Mouse (Mus musculus): ENCODE measurements around the gene Thbs4. TPM values are rescaled to one million over a fixed set of nuclear protein-coding genes. Genes with fewer than 3 reads are reported as not detected.
"Not testable (repeated sequence)": the region's sequence is repeated elsewhere in the genome, so short reads cannot be mapped to it uniquely, and the experiment has no call there.

Thbs4 gene
- polyA plus RNA-seq (2015; fragmentation: Nextera tagmentation; extraction: Ambion mirVana): 28.6 and 38.2 TPM in 2 replicates

DNA sequence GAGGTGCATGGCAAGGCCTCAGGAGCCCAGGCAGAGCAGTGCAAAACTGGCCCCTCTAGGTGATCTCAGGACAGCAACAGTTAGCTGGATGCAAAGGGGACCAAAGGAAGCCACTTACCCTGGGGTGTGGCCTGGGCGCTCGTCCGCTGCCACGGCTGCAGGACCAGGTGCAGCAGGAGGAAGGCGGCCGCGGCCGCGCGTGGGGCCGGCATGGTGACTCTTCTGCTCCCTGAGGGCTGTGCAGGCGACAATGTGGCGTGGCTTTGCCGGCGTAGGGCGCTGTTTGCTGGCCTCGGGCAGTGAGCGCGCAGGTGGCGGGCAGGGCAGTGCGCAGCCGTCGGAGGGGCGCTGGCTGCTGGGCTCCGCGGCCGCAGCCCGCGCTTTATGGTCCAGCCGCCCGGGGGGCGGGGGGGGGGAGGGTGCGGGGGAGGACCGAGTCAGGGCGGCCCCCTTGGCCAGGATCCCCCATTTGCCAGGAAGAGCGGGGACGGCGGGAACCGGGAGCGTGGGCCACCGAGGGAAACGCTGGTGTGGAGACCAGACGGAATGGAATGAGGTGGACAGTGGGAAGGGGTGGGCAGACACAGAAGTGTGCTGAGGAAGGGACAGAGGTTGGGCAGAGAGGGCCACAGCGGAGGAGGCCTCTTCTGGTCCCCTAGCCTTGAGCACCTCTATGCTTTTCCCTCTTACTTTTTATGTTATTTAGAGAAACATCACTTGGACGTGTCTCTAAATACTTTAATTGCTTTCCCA, at the start of gene Thbs4:
TSS of gene Thbs4 (minus strand) at position 357 of the 753 bp plus-strand sequence.
- WGBS: 8% methylated on average over 41 of the region's 45 CpGs
- Histone ChIP-seq H3K4me2 (peak within 1 kb of the TSS; percentile 84), H3K9me3 (replicated peaks) (no peaks in the 10 kb centered on the region), H3K36me3 (no peaks in the 10 kb centered on the region), H3K4me3 (peak within 1 kb of the TSS; percentile 58), H3K9ac (peak within 1 kb of the TSS; percentile 62), H3K4me1 (replicated peaks) (peaks cover 8% of the 10 kb centered on the region), H3K27ac (peak within 1 kb of the TSS; percentile 45; the same call in 1 of the 2 replicates), H3K27me3 (peaks cover 17% of the 10 kb centered on the region)
- ATAC-seq (replicated peaks; ENCODE audit: insufficient number of reproducible peaks, insufficient read depth, low FRiP score, low read depth): peak; percentile 43; the same call in 1 of the 2 replicates

- Histone ChIP-seq H3K4me1 (replicated peaks) (no peaks in the 10 kb centered on the region), H3K4me2 (no peak overlapping the region), H3K9me3 (replicated peaks) (no peaks in the 10 kb centered on the region), H3K4me3 (no peak overlapping the region), H3K9ac (no peak overlapping the region), H3K36me3 (no peaks in the 10 kb centered on the region), H3K27me3 (no peaks in the 10 kb centered on the region), H3K27ac (no peak overlapping the region)
- ATAC-seq (replicated peaks; ENCODE audit: insufficient number of reproducible peaks, insufficient read depth, low FRiP score, low read depth): no peak
- WGBS: 71% methylated on average over 4 of the region's 4 CpGs
Observed at GRCm38 (mm10) chr13:92833162-92833561, 38.5 kb upstream of the Thbs4 start.

DNA sequence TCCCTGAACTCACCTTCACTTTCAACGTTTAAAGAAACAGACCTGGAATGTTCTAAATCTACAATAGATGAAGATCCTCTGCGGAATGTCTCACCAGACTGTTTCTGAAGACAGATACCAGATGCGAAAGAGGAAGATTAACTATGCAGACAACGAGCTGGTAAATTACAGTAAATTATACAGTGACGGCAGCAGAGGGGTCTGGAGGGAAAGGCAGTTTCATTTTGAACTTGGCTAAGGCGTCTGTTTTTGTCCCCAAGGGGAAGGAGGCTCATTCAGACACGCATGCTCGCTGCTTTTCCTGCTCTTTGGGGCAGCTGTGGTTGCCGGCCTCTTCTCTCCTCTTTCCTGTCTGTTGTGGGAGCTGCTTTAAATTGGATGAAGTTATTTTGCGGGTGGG, 34.2 kb upstream of the Thbs4 start:
- ATAC-seq (replicated peaks; ENCODE audit: insufficient number of reproducible peaks, insufficient read depth, low FRiP score, low read depth): no peak
- Histone ChIP-seq H3K36me3 (no peaks in the 10 kb centered on the region), H3K4me3 (no peak overlapping the region), H3K27me3 (no peaks in the 10 kb centered on the region), H3K4me1 (replicated peaks) (no peaks in the 10 kb centered on the region), H3K27ac (no peak overlapping the region), H3K9me3 (replicated peaks) (no peaks in the 10 kb centered on the region), H3K4me2 (peak overlapping the region; percentile 21; the same call in 1 of the 2 replicates), H3K9ac (no peak overlapping the region)
- WGBS: 42% methylated on average over 10 of the region's 10 CpGs

DNA sequence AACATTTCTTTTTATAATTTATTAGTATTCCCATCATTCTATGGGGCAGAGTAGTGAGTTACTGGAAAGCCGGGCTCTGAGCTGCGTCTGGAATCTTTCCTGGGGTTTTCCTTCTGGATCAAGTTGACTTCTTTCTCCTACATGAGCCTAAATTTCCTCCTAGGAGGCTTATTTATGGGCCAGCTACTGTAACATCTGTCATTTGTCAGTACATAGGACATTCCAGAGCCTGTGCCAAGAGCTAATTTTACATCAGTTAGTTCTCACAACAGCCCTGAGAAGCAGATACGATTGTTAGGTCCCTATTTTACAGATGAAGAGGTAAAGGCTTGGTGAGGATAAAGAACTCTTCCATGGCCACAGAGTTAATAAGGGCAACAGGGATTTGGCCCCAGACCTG, 22.7 kb upstream of the Thbs4 start:
- H3K9me3 ChIP-seq (replicated peaks): no peaks in the 10 kb centered on the region
- ATAC-seq (replicated peaks; ENCODE audit: insufficient number of reproducible peaks, insufficient read depth, low FRiP score, low read depth): no peak
- H3K4me2 ChIP-seq: peak overlapping the region; percentile 9; the same call in 1 of the 2 replicates
- WGBS: 17% methylated on average over 3 of the region's 3 CpGs
- peak overlapping the region; percentile 59 for H3K27ac ChIP-seq
- no peaks in the 10 kb centered on the region for H3K36me3 ChIP-seq
- no peaks in the 10 kb centered on the region for H3K27me3 ChIP-seq
- H3K4me1 ChIP-seq (replicated peaks): peaks cover 23% of the 10 kb centered on the region
- no peak overlapping the region for H3K9ac ChIP-seq
- H3K4me3 ChIP-seq: no peak overlapping the region

DNA sequence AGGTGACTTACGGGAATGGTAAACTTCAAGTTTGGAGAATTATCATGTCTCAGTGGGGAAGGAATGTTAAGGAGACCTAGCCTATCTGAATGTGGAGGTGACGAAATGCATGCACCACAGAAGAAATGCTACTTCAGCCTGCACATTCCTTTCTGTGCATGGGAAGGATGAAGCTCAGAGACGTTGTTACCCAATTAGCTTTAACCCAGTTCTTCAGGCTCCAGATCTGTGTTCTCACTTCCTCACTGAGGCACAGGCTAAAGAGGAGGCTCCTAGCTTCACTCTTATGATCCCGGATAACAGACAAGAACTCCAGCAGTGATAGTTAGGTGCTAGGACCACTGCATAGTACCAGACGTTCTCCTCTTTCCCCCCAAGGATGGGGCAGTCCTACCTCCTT, 21.7 kb upstream of the Thbs4 start:
- H3K27ac ChIP-seq: no peak overlapping the region
- WGBS: 52% methylated on average over 5 of the region's 5 CpGs

DNA sequence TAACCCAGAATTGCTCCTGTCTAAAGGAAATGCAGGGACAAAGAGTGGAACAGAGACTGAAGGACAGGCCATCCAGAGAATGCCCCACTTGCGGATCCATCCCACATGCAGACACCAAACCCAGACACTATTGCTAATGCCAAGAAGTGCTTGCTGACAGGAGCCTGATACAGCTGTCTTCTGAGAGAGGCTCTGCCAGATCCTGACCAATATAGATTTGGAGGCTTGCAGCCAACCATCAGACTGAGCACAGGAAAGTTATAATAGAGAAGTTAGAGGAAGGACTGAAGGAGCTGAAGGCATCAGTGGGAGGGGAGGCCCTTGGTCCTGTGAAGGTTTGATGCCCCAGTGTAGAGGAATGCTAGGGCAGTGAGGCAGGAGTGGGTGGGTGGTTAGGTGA, 16.0 kb upstream of the Thbs4 start:
- not testable (repeated sequence) for ATAC-seq (replicated peaks; ENCODE audit: insufficient number of reproducible peaks, insufficient read depth, low FRiP score, low read depth); H3K36me3 ChIP-seq; H3K9ac ChIP-seq; H3K27me3 ChIP-seq; H3K4me3 ChIP-seq; H3K4me1 ChIP-seq (replicated peaks); H3K27ac ChIP-seq; H3K4me2 ChIP-seq; H3K9me3 ChIP-seq (replicated peaks)
- WGBS: 34% methylated on average over 1 of the region's 1 CpGs

More for the DNA sequence above, 21.7 kb upstream of the Thbs4 start:
- H3K4me1 ChIP-seq (replicated peaks): peaks cover 23% of the 10 kb centered on the region
- no peak overlapping the region for H3K9ac ChIP-seq
- no peaks in the 10 kb centered on the region for H3K27me3 ChIP-seq
- ATAC-seq (replicated peaks; ENCODE audit: insufficient number of reproducible peaks, insufficient read depth, low FRiP score, low read depth): no peak
- H3K4me3 ChIP-seq: no peak overlapping the region
- H3K9me3 ChIP-seq (replicated peaks): no peaks in the 10 kb centered on the region
- no peak overlapping the region for H3K4me2 ChIP-seq
- no peaks in the 10 kb centered on the region for H3K36me3 ChIP-seq

DNA sequence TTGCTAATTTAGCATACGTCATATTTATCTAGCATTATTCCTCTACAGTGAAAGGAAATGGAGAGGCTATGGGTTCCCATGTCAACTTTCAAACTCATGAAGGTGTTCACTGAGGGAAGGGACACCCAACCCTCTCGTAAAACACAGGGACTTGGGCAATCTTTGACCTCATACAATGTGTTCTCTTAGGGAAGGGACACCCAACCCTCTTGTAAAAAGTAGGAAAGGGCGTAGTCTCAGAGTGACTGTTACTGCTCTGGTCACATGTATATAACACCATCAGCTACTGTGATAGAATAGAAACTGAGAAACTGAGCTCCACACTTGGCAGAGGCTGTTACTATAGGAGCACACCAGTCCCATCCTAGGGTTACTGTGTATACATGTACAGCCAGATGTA, 13.2 kb upstream of the Thbs4 start:
- Histone ChIP-seq H3K9ac (no peak overlapping the region), H3K4me1 (replicated peaks) (0 out of 2 replicates have a peak, but pooled peaks cover 5% of the 10 kb centered on the region), H3K4me2 (no peak overlapping the region), H3K27me3 (no peaks in the 10 kb centered on the region), H3K4me3 (no peak overlapping the region), H3K27ac (no peak overlapping the region), H3K9me3 (replicated peaks) (no peaks in the 10 kb centered on the region), H3K36me3 (no peaks in the 10 kb centered on the region)
- 86% methylated on average over 3 of the region's 3 CpGs for WGBS
- ATAC-seq (replicated peaks; ENCODE audit: insufficient number of reproducible peaks, insufficient read depth, low FRiP score, low read depth): no peak

DNA sequence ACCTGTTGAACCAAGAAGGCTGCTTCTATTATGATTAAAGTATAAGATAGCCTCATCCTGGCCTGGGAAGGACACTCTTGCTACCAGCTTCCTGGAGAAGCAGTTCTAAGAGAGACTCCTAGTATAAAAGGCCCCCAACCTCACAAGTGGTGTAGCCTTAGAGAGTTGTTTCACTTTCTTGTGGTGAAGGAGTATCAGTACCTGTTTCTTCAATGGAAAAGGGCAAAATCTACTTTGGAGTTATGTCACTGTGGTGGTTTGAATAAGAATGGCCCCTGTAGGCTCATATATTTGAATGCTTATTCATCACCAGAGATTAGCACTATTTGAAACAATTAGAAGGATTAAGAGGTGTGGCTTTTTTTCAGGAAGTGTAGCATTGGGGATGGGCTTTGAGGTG, 12.2 kb upstream of the Thbs4 start:
- H3K27ac ChIP-seq: no peak overlapping the region
- no peak overlapping the region for H3K9ac ChIP-seq
- no peak overlapping the region for H3K4me2 ChIP-seq
- no peaks in the 10 kb centered on the region for H3K27me3 ChIP-seq
- no peak for ATAC-seq (replicated peaks; ENCODE audit: insufficient number of reproducible peaks, insufficient read depth, low FRiP score, low read depth)
- H3K4me3 ChIP-seq: no peak overlapping the region
- 0 out of 2 replicates have a peak, but pooled peaks cover 5% of the 10 kb centered on the region for H3K4me1 ChIP-seq (replicated peaks)
- no peaks in the 10 kb centered on the region for H3K36me3 ChIP-seq
- no peaks in the 10 kb centered on the region for H3K9me3 ChIP-seq (replicated peaks)

GRCm38 (mm10) chr13:92799306-92799925, 4.8 kb upstream of the Thbs4 start:
- H3K36me3 ChIP-seq: no peaks in the 10 kb centered on the region
- no peak overlapping the region for H3K4me3 ChIP-seq
- no peak overlapping the region for H3K4me2 ChIP-seq
- no peak overlapping the region for H3K9ac ChIP-seq
- 58% methylated on average over 7 of the region's 7 CpGs for WGBS
- H3K9me3 ChIP-seq (replicated peaks): no peaks in the 10 kb centered on the region
- no peak for ATAC-seq (replicated peaks; ENCODE audit: insufficient number of reproducible peaks, insufficient read depth, low FRiP score, low read depth)
- H3K27ac ChIP-seq: no peak overlapping the region
- H3K4me1 ChIP-seq (replicated peaks): peaks cover 6% of the 10 kb centered on the region
- peaks cover 10% of the 10 kb centered on the region for H3K27me3 ChIP-seq

- Histone ChIP-seq H3K4me2 (no peak overlapping the region), H3K27ac (no peak overlapping the region), H3K9me3 (replicated peaks) (no peaks in the 10 kb centered on the region), H3K27me3 (peaks cover 11% of the 10 kb centered on the region), H3K36me3 (no peaks in the 10 kb centered on the region), H3K4me1 (replicated peaks) (peaks cover 8% of the 10 kb centered on the region), H3K9ac (no peak overlapping the region), H3K4me3 (no peak overlapping the region)
- WGBS: 73% methylated on average over 2 of the region's 2 CpGs
- no peak for ATAC-seq (replicated peaks; ENCODE audit: insufficient number of reproducible peaks, insufficient read depth, low FRiP score, low read depth)
Observed at GRCm38 (mm10) chr13:92798830-92799229, 4.2 kb upstream of the Thbs4 start.

DNA sequence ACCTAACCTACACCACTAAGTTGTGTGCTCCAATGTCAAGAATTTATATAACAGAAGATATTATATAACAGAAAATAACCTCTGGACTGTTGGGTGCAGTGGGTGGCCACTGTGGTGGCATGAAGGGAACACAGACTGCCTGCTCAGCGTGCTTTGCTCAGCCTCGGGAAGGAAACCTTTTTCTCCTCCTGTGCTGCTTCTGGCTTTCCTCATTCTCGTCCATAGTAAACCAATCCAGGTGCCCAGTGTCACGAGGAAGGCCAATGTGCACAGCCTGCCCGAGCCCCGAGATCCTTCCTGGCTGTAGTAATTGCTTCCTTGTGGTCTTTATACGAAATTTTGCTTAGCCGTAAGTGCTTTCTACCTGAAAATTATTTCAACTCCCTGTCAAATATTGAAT, 982 bp downstream of the Thbs4 start:
- 69% methylated on average over 8 of the region's 8 CpGs for WGBS
- no peak for ATAC-seq (replicated peaks; ENCODE audit: insufficient number of reproducible peaks, insufficient read depth, low FRiP score, low read depth)
- no peaks in the 10 kb centered on the region for H3K9me3 ChIP-seq (replicated peaks)
- peaks cover 17% of the 10 kb centered on the region for H3K27me3 ChIP-seq
- H3K27ac ChIP-seq: peak overlapping the region; percentile 17; the same call in 1 of the 2 replicates
- H3K4me2 ChIP-seq: peak overlapping the region; percentile 84
- H3K4me3 ChIP-seq: peak overlapping the region; percentile 58
- peaks cover 8% of the 10 kb centered on the region for H3K4me1 ChIP-seq (replicated peaks)
- no peaks in the 10 kb centered on the region for H3K36me3 ChIP-seq
- no peak overlapping the region for H3K9ac ChIP-seq
